Mouse (Mus musculus) embryonic facial prominence, embryonic 11.5 days (tissue): ENCODE results near the gene Vmn2r116. TPM values are rescaled to one million over a fixed set of nuclear protein-coding genes. Genes with fewer than 3 reads are reported as not detected.
"Not testable (repeated sequence)": the region's sequence is repeated elsewhere in the genome, so short reads cannot be mapped to it uniquely, and the experiment has no call there.

ENCODE experiments used
- ATAC-seq: fragments of 200-750 bp; cut with Nextera tagmentation; replicated peaks from 2 replicates; pipeline ENCODE4 v1.8.0; 2017; ENCODE audit warnings: low read depth; ENCODE audit not compliant: insufficient number of reproducible peaks, low FRiP score, low TSS enrichment
- DNase-seq: peaks from one replicate; pipeline ENCODE4 v3.0.0-alpha.2; 2015; ENCODE audit warnings: low spot score
- H3K27ac ChIP-seq: fragments of 300-500 bp; sonication (generic); replicated peaks from 2 replicates; pipeline ENCODE4 v1.5.1; 2014; ENCODE audit warnings: mild to moderate bottlenecking, low read depth, low read length, control low read depth
- H3K27me3 ChIP-seq: fragments of 300-500 bp; sonication (generic); 2 replicates; pipeline ENCODE4 v1.6.1; 2014; ENCODE audit warnings: mild to moderate bottlenecking, low read length, moderate library complexity, mixed read lengths; ENCODE audit not compliant: control insufficient read depth, insufficient read depth
- H3K36me3 ChIP-seq: fragments of 300-500 bp; sonication (generic); replicated peaks from 2 replicates; pipeline ENCODE4 v1.6.1; 2014; ENCODE audit warnings: low read depth, mild to moderate bottlenecking, low read length, moderate library complexity, mixed read lengths; ENCODE audit not compliant: control insufficient read depth, insufficient read depth
- H3K4me1 ChIP-seq: fragments of 300-500 bp; sonication (generic); 2 replicates; pipeline ENCODE4 v1.6.1; 2014; ENCODE audit warnings: low read length, mixed read lengths; ENCODE audit not compliant: control insufficient read depth, insufficient read depth
- H3K4me2 ChIP-seq: fragments of 300-500 bp; sonication (generic); 2 replicates; pipeline ENCODE4 v1.6.1; 2014; ENCODE audit warnings: low read depth, mild to moderate bottlenecking, control low read depth, low read length, moderate library complexity
- H3K4me3 ChIP-seq: fragments of 300-500 bp; sonication (generic); 2 replicates; pipeline ENCODE4 v1.5.1; 2014; ENCODE audit warnings: low read depth, low read length, control low read depth
- H3K9ac ChIP-seq: fragments of 300-500 bp; sonication (generic); replicated peaks from 2 replicates; pipeline ENCODE4 v1.6.1; 2014; ENCODE audit warnings: mild to moderate bottlenecking, control low read depth, low read length
- H3K9me3 ChIP-seq: fragments of 300-500 bp; sonication (generic); replicated peaks from 2 replicates; pipeline ENCODE4 v1.6.1; 2016; ENCODE audit warnings: mild to moderate bottlenecking, low read length, inconsistent platforms, mixed read lengths; ENCODE audit not compliant: control insufficient read depth
- WGBS: fragments of 180-500 bp; shearing (Covaris S2); extraction: QIAGEN DNeasy Blood & Tissue Kit; methylation state at CpG from one replicate; pipeline ENCODE4 v1.1.7; 2014; 5-methylcytosine and 5-hydroxymethylcytosine counted together
- polyA plus RNA-seq: library from polyadenylated mRNA; unstranded; fragments of >200 nt; fragmentation: Nextera tagmentation; extraction: Ambion mirVana; gene quantifications from 2 replicates; pipeline ENCODE4 v1.2.1, GENCODE M21; 2014

Vmn2r116 gene
- polyA plus RNA-seq, result not detected in 2 replicates

GRCm38 (mm10) chr17:23384304-23384703, at the start of gene Vmn2r116:
Vmn2r116 (plus strand) TSS chr17:23384604.
- not testable (repeated sequence) for ATAC-seq, H3K27ac ChIP-seq, H3K4me2 ChIP-seq, H3K9ac ChIP-seq, H3K4me1 ChIP-seq, H3K36me3 ChIP-seq, H3K27me3 ChIP-seq, H3K9me3 ChIP-seq, H3K4me3 ChIP-seq, DNase-seq

GRCm38 (mm10) chr17:23343441-23343840, 41.0 kb upstream of the Vmn2r116 start, which contains the start of gene Vmn2r115:
Vmn2r115 (plus strand) TSS chr17:23343741.
- H3K9ac ChIP-seq, H3K4me1 ChIP-seq, DNase-seq, H3K4me3 ChIP-seq, H3K4me2 ChIP-seq, H3K27me3 ChIP-seq, H3K27ac ChIP-seq, H3K36me3 ChIP-seq, ATAC-seq, H3K9me3 ChIP-seq: not testable (repeated sequence)
- WGBS, result 72% methylated on average over 2 of the region's 2 CpGs

GRCm38 (mm10) chr17:23351644-23352043, 32.8 kb upstream of the Vmn2r116 start:
- 54% methylated on average over 1 of the region's 1 CpGs for WGBS
- no peak overlapping the region for H3K4me2 ChIP-seq
- no peaks in the 10 kb centered on the region for H3K36me3 ChIP-seq
- no peak for ATAC-seq
- DNase-seq, result no peak
- H3K27me3 ChIP-seq, result no peaks in the 10 kb centered on the region
- no peak overlapping the region for H3K4me3 ChIP-seq
- H3K9ac ChIP-seq, result no peak overlapping the region
- no peaks in the 10 kb centered on the region for H3K9me3 ChIP-seq
- H3K4me1 ChIP-seq, result no peaks in the 10 kb centered on the region
- H3K27ac ChIP-seq, result no peak overlapping the region

GRCm38 (mm10) chr17:23433150-23433679, 48.8 kb downstream of the Vmn2r116 start:
- DNase-seq, result no peak
- no peak overlapping the region for H3K9ac ChIP-seq
- peak; percentile 34; the same call in 1 of the 2 replicates for ATAC-seq
- no peaks in the 10 kb centered on the region for H3K27me3 ChIP-seq
- H3K27ac ChIP-seq, result no peak overlapping the region
- WGBS, result 81% methylated on average over 6 of the region's 6 CpGs
- no peaks in the 10 kb centered on the region for H3K4me1 ChIP-seq
- H3K9me3 ChIP-seq, result peaks cover 8% of the 10 kb centered on the region
- no peaks in the 10 kb centered on the region for H3K36me3 ChIP-seq
- no peak overlapping the region for H3K4me3 ChIP-seq
- no peak overlapping the region for H3K4me2 ChIP-seq

Other genes starting within 250 kb of the Vmn2r116 start
- 17.4 and 19.4 TPM in 2 replicates for gene Zfp40, start 191.4 kb upstream of the Vmn2r116 start, polyA plus RNA-seq
- not detected in 2 replicates for gene Vmn2r114, start 72.1 kb upstream of the Vmn2r116 start, polyA plus RNA-seq
- gene Vmn2r115, start 40.9 kb upstream of the Vmn2r116 start, polyA plus RNA-seq, result not detected in 2 replicates
- not detected in 2 replicates for gene Vmn2r117, start 95.1 kb downstream of the Vmn2r116 start, polyA plus RNA-seq
- gene Zfp213, start 179.6 kb downstream of the Vmn2r116 start, polyA plus RNA-seq, result 18.2 and 19.6 TPM in 2 replicates
- gene Zfp13, start 214.9 kb downstream of the Vmn2r116 start, polyA plus RNA-seq, result 17.1 and 19.0 TPM in 2 replicates
- 0.28 and 0.59 TPM in 2 replicates for gene Zscan10, start 216.3 kb downstream of the Vmn2r116 start, polyA plus RNA-seq